Mouse (Mus musculus): ENCODE measurements at regions not wholly inside any gene's neighbourhood (a gene's known extent, or its start where the extent isn't known, plus 50 kb on each side); places are given as distances from the start of the nearest gene placed in this dataset.
"Not testable (repeated sequence)": the region's sequence is repeated elsewhere in the genome, so short reads cannot be mapped to it uniquely, and the experiment has no call there.

GRCm38 (mm10) chr7:137974705-137975104 is 422.8 kb downstream of the Tcerg1l start:
- 93% methylated on average over 5 of the region's 5 CpGs for WGBS
- no peaks in the 10 kb centered on the region for H3K4me1 ChIP-seq (ENCODE audit: control insufficient read depth, insufficient read depth, low read length)
- H3K4me3 ChIP-seq = no peak overlapping the region
- DNase-seq = no peak
- H3K27ac ChIP-seq = no peak overlapping the region
- no peaks in the 10 kb centered on the region for H3K27me3 ChIP-seq (ENCODE audit: control insufficient read depth, insufficient read depth, low read length)
- H3K79me2 ChIP-seq (replicated peaks; ENCODE audit: control insufficient read depth, insufficient read depth, low read length) = no peaks in the 10 kb centered on the region
- no peaks in the 10 kb centered on the region for H3K36me3 ChIP-seq (ENCODE audit: control insufficient read depth, insufficient read depth, low read length)
- intact Hi-C loops (cut with DNase I) = no loop called here
- no peak overlapping the region for H3K9ac ChIP-seq (ENCODE audit: low read depth, low read length)
- no peak for TF ChIP-seq EP300 (IDR thresholded peaks at IDR 0.05; ENCODE audit: insufficient read depth, low read depth, low read length)
- TF ChIP-seq CTCF (IDR thresholded peaks at IDR 0.05) = no peak
- TF ChIP-seq POLR2A (IDR thresholded peaks at IDR 0.05; ENCODE audit: insufficient read depth, low read depth, low read length) = no peak

GRCm38 (mm10) chr7:137977527-137977926 is 420.0 kb downstream of the Tcerg1l start:
- H3K79me2 ChIP-seq (replicated peaks; ENCODE audit: control insufficient read depth, insufficient read depth, low read length) = no peaks in the 10 kb centered on the region
- 58% methylated on average over 1 of the region's 1 CpGs for WGBS
- TF ChIP-seq POLR2A (IDR thresholded peaks at IDR 0.05; ENCODE audit: insufficient read depth, low read depth, low read length) (no peak), EP300 (IDR thresholded peaks at IDR 0.05; ENCODE audit: insufficient read depth, low read depth, low read length) (no peak), CTCF (IDR thresholded peaks at IDR 0.05) (no peak)

GRCm38 (mm10) chr7:137979361-137979760 is 418.2 kb downstream of the Tcerg1l start:
- Histone ChIP-seq H3K4me1 (ENCODE audit: control insufficient read depth, insufficient read depth, low read length) (no peaks in the 10 kb centered on the region), H3K79me2 (replicated peaks; ENCODE audit: control insufficient read depth, insufficient read depth, low read length) (no peaks in the 10 kb centered on the region), H3K27me3 (ENCODE audit: control insufficient read depth, insufficient read depth, low read length) (no peaks in the 10 kb centered on the region), H3K27ac (no peak overlapping the region), H3K36me3 (ENCODE audit: control insufficient read depth, insufficient read depth, low read length) (no peaks in the 10 kb centered on the region), H3K4me3 (no peak overlapping the region), H3K9ac (ENCODE audit: low read depth, low read length) (no peak overlapping the region)
- WGBS = 70% methylated on average over 4 of the region's 4 CpGs
- intact Hi-C loops (cut with DNase I) = no loop called here
- no peak for DNase-seq
- TF ChIP-seq CTCF (IDR thresholded peaks at IDR 0.05) (no peak), EP300 (IDR thresholded peaks at IDR 0.05; ENCODE audit: insufficient read depth, low read depth, low read length) (no peak), POLR2A (IDR thresholded peaks at IDR 0.05; ENCODE audit: insufficient read depth, low read depth, low read length) (no peak)

More at GRCm38 (mm10) chr7:137977527-137977926, 420.0 kb downstream of the Tcerg1l start:
- Histone ChIP-seq H3K9ac (ENCODE audit: low read depth, low read length) (no peak overlapping the region), H3K27ac (no peak overlapping the region), H3K4me1 (ENCODE audit: control insufficient read depth, insufficient read depth, low read length) (no peaks in the 10 kb centered on the region), H3K36me3 (ENCODE audit: control insufficient read depth, insufficient read depth, low read length) (no peaks in the 10 kb centered on the region), H3K27me3 (ENCODE audit: control insufficient read depth, insufficient read depth, low read length) (no peaks in the 10 kb centered on the region), H3K4me3 (no peak overlapping the region)
- intact Hi-C loops (cut with DNase I) = no loop called here
- DNase-seq = no peak

- Histone ChIP-seq H3K4me3 (no peak overlapping the region), H3K36me3 (ENCODE audit: control insufficient read depth, insufficient read depth, low read length) (no peaks in the 10 kb centered on the region), H3K79me2 (replicated peaks; ENCODE audit: control insufficient read depth, insufficient read depth, low read length) (no peaks in the 10 kb centered on the region), H3K9ac (ENCODE audit: low read depth, low read length) (no peak overlapping the region), H3K4me1 (ENCODE audit: control insufficient read depth, insufficient read depth, low read length) (peaks cover 2% of the 10 kb centered on the region; the same call in 1 of the 2 replicates), H3K27me3 (ENCODE audit: control insufficient read depth, insufficient read depth, low read length) (no peaks in the 10 kb centered on the region), H3K27ac (no peak overlapping the region)
- intact Hi-C loops (cut with DNase I) = no loop called here
- DNase-seq = no peak
- TF ChIP-seq POLR2A (IDR thresholded peaks at IDR 0.05; ENCODE audit: insufficient read depth, low read depth, low read length) = no peak
- no peak for TF ChIP-seq CTCF (IDR thresholded peaks at IDR 0.05)
- WGBS = 46% methylated on average over 3 of the region's 3 CpGs
Observed at GRCm38 (mm10) chr7:138005806-138006205, 391.7 kb downstream of the Tcerg1l start.

- Histone ChIP-seq H3K79me2 (replicated peaks; ENCODE audit: control insufficient read depth, insufficient read depth, low read length) (no peaks in the 10 kb centered on the region), H3K27ac (no peak overlapping the region), H3K27me3 (ENCODE audit: control insufficient read depth, insufficient read depth, low read length) (no peaks in the 10 kb centered on the region), H3K9ac (ENCODE audit: low read depth, low read length) (no peak overlapping the region), H3K4me1 (ENCODE audit: control insufficient read depth, insufficient read depth, low read length) (peaks cover 2% of the 10 kb centered on the region; the same call in 1 of the 2 replicates), H3K36me3 (ENCODE audit: control insufficient read depth, insufficient read depth, low read length) (no peaks in the 10 kb centered on the region), H3K4me3 (no peak overlapping the region)
- TF ChIP-seq POLR2A (IDR thresholded peaks at IDR 0.05; ENCODE audit: insufficient read depth, low read depth, low read length) (no peak), CTCF (IDR thresholded peaks at IDR 0.05) (no peak), EP300 (IDR thresholded peaks at IDR 0.05; ENCODE audit: insufficient read depth, low read depth, low read length) (no peak)
- intact Hi-C loops (cut with DNase I) = no loop called here
- peak; percentile 30 to 41 for DNase-seq
- WGBS = 24% methylated on average over 3 of the region's 3 CpGs
Observed at GRCm38 (mm10) chr7:138006971-138007370, 390.6 kb downstream of the Tcerg1l start.

DNA sequence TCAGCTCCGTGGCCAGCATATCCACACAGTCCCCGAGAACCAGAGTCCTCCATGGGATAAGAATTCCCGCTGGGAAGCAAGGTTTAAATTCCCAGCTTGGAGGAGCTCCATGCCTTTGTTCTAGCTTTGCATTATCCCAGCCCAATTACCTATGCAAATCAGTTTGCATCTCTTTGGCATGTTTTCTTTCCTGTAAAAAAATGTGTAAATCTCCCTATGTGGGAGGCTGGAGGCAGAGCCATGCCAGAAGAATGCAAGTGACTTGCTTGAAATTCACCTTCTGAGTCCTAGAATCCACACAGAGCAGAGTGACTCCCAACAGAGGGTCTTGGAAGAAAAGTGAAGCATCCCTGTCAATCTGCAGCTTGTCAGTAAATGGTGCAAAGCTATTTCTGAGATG is 388.9 kb downstream of the Tcerg1l start:
- intact Hi-C loops (cut with DNase I) = no loop called here
- no peak for DNase-seq
- H3K79me2 ChIP-seq (replicated peaks; ENCODE audit: control insufficient read depth, insufficient read depth, low read length) = no peaks in the 10 kb centered on the region
- 48% methylated on average over 3 of the region's 3 CpGs for WGBS
- H3K36me3 ChIP-seq (ENCODE audit: control insufficient read depth, insufficient read depth, low read length) = no peaks in the 10 kb centered on the region
- H3K9ac ChIP-seq (ENCODE audit: low read depth, low read length) = no peak overlapping the region
- H3K4me3 ChIP-seq = no peak overlapping the region
- no peaks in the 10 kb centered on the region for H3K27me3 ChIP-seq (ENCODE audit: control insufficient read depth, insufficient read depth, low read length)
- peaks cover 2% of the 10 kb centered on the region; the same call in 1 of the 2 replicates for H3K4me1 ChIP-seq (ENCODE audit: control insufficient read depth, insufficient read depth, low read length)
- TF ChIP-seq CTCF (IDR thresholded peaks at IDR 0.05) (no peak), POLR2A (IDR thresholded peaks at IDR 0.05; ENCODE audit: insufficient read depth, low read depth, low read length) (no peak), EP300 (IDR thresholded peaks at IDR 0.05; ENCODE audit: insufficient read depth, low read depth, low read length) (no peak)
- no peak overlapping the region for H3K27ac ChIP-seq

DNA sequence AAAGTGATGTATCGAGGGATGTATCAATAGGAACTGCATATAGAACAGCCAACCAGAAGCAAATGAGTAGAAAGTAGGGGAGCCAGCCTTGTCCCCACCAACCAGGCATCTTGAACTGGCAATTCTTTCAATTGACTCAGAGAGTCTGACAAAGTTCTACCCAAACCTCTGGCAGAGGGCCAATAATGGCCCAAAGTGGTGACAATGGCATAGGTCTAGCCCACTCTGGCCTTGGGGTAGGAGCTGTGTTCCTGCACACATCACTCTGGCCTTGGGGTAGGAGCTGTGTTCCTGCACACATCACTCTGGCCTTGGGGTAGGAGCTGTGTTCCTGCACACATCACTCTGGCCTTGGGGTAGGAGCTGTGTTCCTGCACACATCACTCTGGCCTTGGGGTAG is 373.5 kb downstream of the Tcerg1l start:
- H3K4me1 ChIP-seq (ENCODE audit: control insufficient read depth, insufficient read depth, low read length); H3K27ac ChIP-seq; H3K9ac ChIP-seq (ENCODE audit: low read depth, low read length); DNase-seq; intact Hi-C loops (cut with DNase I); H3K79me2 ChIP-seq (replicated peaks; ENCODE audit: control insufficient read depth, insufficient read depth, low read length); H3K27me3 ChIP-seq (ENCODE audit: control insufficient read depth, insufficient read depth, low read length); H3K4me3 ChIP-seq; H3K36me3 ChIP-seq (ENCODE audit: control insufficient read depth, insufficient read depth, low read length): not testable (repeated sequence)
- WGBS = 85% methylated on average over 1 of the region's 1 CpGs

Data from heart, adult 2 months (tissue).